Comparison of ENCODE assay signal across 21 mouse cellular contexts in genomic region chr9:22322381-22323211, GRCm38 (mm10). TPM values are rescaled to one million over a fixed set of nuclear protein-coding genes. Genes with fewer than 3 reads are reported as not detected.
A peak's percentile ranks its signal among the peaks of the same experiment; 100 is the strongest.
DNase-seq lines count a peak whose midpoint lies in the region; ATAC-seq and TF ChIP-seq lines count a peak whose summit lies in the region.
"Had no signal": no experiment of that assay in that cellular context is flagged by ENCODE, and none has a peak within 500 bp of the region (broad histone marks: within the 10 kb centered on the region; RNA-seq: fewer than 3 reads in every experiment).

No protein-coding gene starts in this region.

- in situ Hi-C loops in ES-E14 (cut with MboI; ENCODE audit: low sequenced_read_pairs in 2 of 2, unreplicated experiment in 2 of 2), result no loop called here

- 0 out of 2 replicates have a peak, but pooled peaks cover 4% of the 10 kb centered on the region for H3K36me3 ChIP-seq in heart, embryonic 10.5 days
- no peaks in the 10 kb centered on the region; the same call in 1 of the 2 replicates for H3K36me3 ChIP-seq in ES-E14 (ENCODE audit: control insufficient read depth, insufficient read depth, low read length, poor library complexity, severe bottlenecking)
- H3K36me3 ChIP-seq in erythroblast, embryonic 14.5 days (ENCODE audit: control insufficient read depth), result peaks cover 17% of the 10 kb centered on the region
- no peaks in the 10 kb centered on the region for H3K36me3 ChIP-seq in liver, postnatal 0 days (replicated peaks; ENCODE audit: insufficient read depth, low read length)
- H3K36me3 ChIP-seq in forebrain, embryonic 10.5 days (replicated peaks), result no peaks in the 10 kb centered on the region
- no peaks in the 10 kb centered on the region for H3K36me3 ChIP-seq in forebrain, embryonic 12.5 days (replicated peaks)
- H3K36me3 ChIP-seq: embryonic facial prominence, embryonic 15.5 days; limb, embryonic 13.5 days had no signal

- H3K27me3 ChIP-seq in heart, embryonic 10.5 days (ENCODE audit: insufficient read depth, poor library complexity, severe bottlenecking), result no peaks in the 10 kb centered on the region
- H3K27me3 ChIP-seq in erythroblast, embryonic 14.5 days (ENCODE audit: control insufficient read depth), result no peaks in the 10 kb centered on the region
- H3K27me3 ChIP-seq in liver, postnatal 0 days (ENCODE audit: insufficient read depth, low read length), result no peaks in the 10 kb centered on the region
- H3K27me3 ChIP-seq in forebrain, embryonic 10.5 days (ENCODE audit: poor library complexity, severe bottlenecking), result 0 out of 2 replicates have a peak, but pooled peaks cover 9% of the 10 kb centered on the region
- H3K27me3 ChIP-seq in forebrain, embryonic 12.5 days, result no peaks in the 10 kb centered on the region
- H3K27me3 ChIP-seq: embryonic facial prominence, embryonic 15.5 days; limb, embryonic 13.5 days had no signal

- H3K4me3 ChIP-seq in heart, embryonic 10.5 days, result no peak overlapping the region
- no peak overlapping the region for H3K4me3 ChIP-seq in ES-E14 (ENCODE audit: insufficient read depth in 1 of 2, low read depth in 1 of 2, low read length in 2 of 2, poor library complexity in 1 of 2, severe bottlenecking in 1 of 2)
- H3K4me3 ChIP-seq in erythroblast, embryonic 14.5 days (replicated peaks), result peak overlapping the region; percentile 18
- no peak overlapping the region for H3K4me3 ChIP-seq in liver, postnatal 0 days (ENCODE audit: low read depth, low read length)
- no peak overlapping the region for H3K4me3 ChIP-seq in forebrain, embryonic 10.5 days
- H3K4me3 ChIP-seq in forebrain, embryonic 12.5 days (replicated peaks), result no peak overlapping the region
- H3K4me3 ChIP-seq: embryonic facial prominence, embryonic 15.5 days; gastrocnemius, adult 2 months; heart, adult 2 months; limb, embryonic 13.5 days had no signal

- TF ChIP-seq EP300 in liver, postnatal 0 days (IDR thresholded peaks at IDR 0.05; ENCODE audit: low read depth), result peak; percentile 27; the same call in 1 of the 2 replicates

- WGBS in heart, embryonic 10.5 days, result 64% methylated on average over 8 of the region's 8 CpGs
- 58% methylated on average over 8 of the region's 8 CpGs for WGBS in liver, postnatal 0 days (ENCODE audit: insufficient replicate concordance)
- 80% methylated on average over 8 of the region's 8 CpGs for WGBS in forebrain, embryonic 10.5 days
- WGBS in forebrain, embryonic 12.5 days, result 79% methylated on average over 8 of the region's 8 CpGs

- 0 out of 2 replicates have a peak overlapping the region, but pooled peaks have one; percentile 40 for H3K9ac ChIP-seq in ES-E14 (ENCODE audit: insufficient read depth, low read depth, low read length, poor library complexity, severe bottlenecking)
- H3K9ac ChIP-seq in liver, postnatal 0 days (replicated peaks), result no peak overlapping the region
- no peak overlapping the region for H3K9ac ChIP-seq in forebrain, embryonic 12.5 days
- H3K9ac ChIP-seq: embryonic facial prominence, embryonic 15.5 days; forebrain, postnatal 0 days; limb, embryonic 13.5 days had no signal

- no peak for TF ChIP-seq CTCF in liver, postnatal 0 days (IDR thresholded peaks at IDR 0.05; ENCODE audit: low read depth)

- peak; percentile 82 for ATAC-seq in liver, postnatal 0 days
- ATAC-seq in forebrain, embryonic 12.5 days (ENCODE audit: low FRiP score), result no peak
- ATAC-seq: forebrain, postnatal 0 days had no signal

- no peak overlapping the region for H3K4me2 ChIP-seq in liver, postnatal 0 days (ENCODE audit: low read depth, low read length)
- no peak overlapping the region for H3K4me2 ChIP-seq in forebrain, embryonic 12.5 days
- H3K4me2 ChIP-seq: embryonic facial prominence, embryonic 15.5 days; limb, embryonic 13.5 days had no signal

- no peaks in the 10 kb centered on the region for H3K9me3 ChIP-seq in heart, embryonic 10.5 days
- no peaks in the 10 kb centered on the region for H3K9me3 ChIP-seq in ES-E14 (ENCODE audit: control insufficient read depth, insufficient read depth, low read depth, low read length)
- H3K9me3 ChIP-seq in erythroblast, embryonic 14.5 days (ENCODE audit: control insufficient read depth, low read length), result no peaks in the 10 kb centered on the region
- H3K9me3 ChIP-seq in liver, postnatal 0 days (ENCODE audit: low read length), result peaks cover 3% of the 10 kb centered on the region; the same call in 1 of the 2 replicates
- H3K9me3 ChIP-seq in forebrain, embryonic 10.5 days, result peaks cover 7% of the 10 kb centered on the region; the same call in 1 of the 2 replicates
- H3K9me3 ChIP-seq in forebrain, embryonic 12.5 days, result peaks cover 2% of the 10 kb centered on the region; the same call in 1 of the 2 replicates
- H3K9me3 ChIP-seq: embryonic facial prominence, embryonic 15.5 days had no signal

- H3K4me1 ChIP-seq in heart, embryonic 10.5 days, result peaks cover 10% of the 10 kb centered on the region
- peaks cover 4 to 19% of the 10 kb centered on the region in 2 experiments; a peak in 3 of 4 replicates for H3K4me1 ChIP-seq in ES-E14 (ENCODE audit: control insufficient read depth in 2 of 2, insufficient read depth in 2 of 2, low read length in 2 of 2, poor library complexity in 1 of 2)
- H3K4me1 ChIP-seq in erythroblast, embryonic 14.5 days (ENCODE audit: control insufficient read depth), result peaks cover 36% of the 10 kb centered on the region
- H3K4me1 ChIP-seq in liver, postnatal 0 days (ENCODE audit: insufficient read depth), result peaks cover 14% of the 10 kb centered on the region
- H3K4me1 ChIP-seq in forebrain, embryonic 10.5 days, result peaks cover 10% of the 10 kb centered on the region
- H3K4me1 ChIP-seq in forebrain, embryonic 12.5 days, result peaks cover 7% of the 10 kb centered on the region

- no peak overlapping the region for H3K27ac ChIP-seq in heart, embryonic 10.5 days
- H3K27ac ChIP-seq in ES-E14 (ENCODE audit: insufficient read depth, low read depth, low read length, poor library complexity, severe bottlenecking), result peak overlapping the region; percentile 90
- 0 out of 2 replicates have a peak overlapping the region, but pooled peaks have one; percentile 26 for H3K27ac ChIP-seq in liver, postnatal 0 days (ENCODE audit: low read depth)
- H3K27ac ChIP-seq in forebrain, embryonic 10.5 days, result no peak overlapping the region
- no peak overlapping the region for H3K27ac ChIP-seq in forebrain, embryonic 12.5 days
- H3K27ac ChIP-seq: embryonic facial prominence, embryonic 15.5 days; gastrocnemius, adult 2 months; heart, adult 2 months; limb, embryonic 13.5 days had no signal

- DNase-seq in heart, embryonic 10.5 days (ENCODE audit: low spot score), result peak; percentile 22
- DNase-seq in heart, postnatal 4 days, result no peak
- DNase-seq in ES-E14 (ENCODE audit: low read depth, low spot score), result no peak
- DNase-seq in liver, postnatal 0 days, result peak; percentile 31
- no peak for DNase-seq in forebrain, embryonic 10.5 days (ENCODE audit: extremely low spot score, low spot score)
- DNase-seq in cerebellum, adult 11-12 months, result no peak
- DNase-seq: B cell, adult 2 months; cerebellum, adult 2 months; forebrain, postnatal 0 days; gastrocnemius, adult 2 months; heart, adult 2 months; kidney, adult 2 months; kidney, postnatal 36 days; layer of hippocampus, postnatal 36 days; lung, postnatal 14 days; right cerebral cortex, postnatal 4 days; thymus, adult 2 months had no signal

TF ChIP-seq in ES-E14, 5 proteins besides CTCF, POLR2A, EP300 and RAD21:
- TF ChIP-seq ZC3H11A (IDR thresholded peaks at IDR 0.05; ENCODE audit: borderline replicate concordance, low read depth, low read length) (no peak), MAFK (IDR thresholded peaks at IDR 0.05; ENCODE audit: insufficient read depth, low read depth, low read length) (peak; percentile 95)

RNA-seq across cellular contexts. Expression of gene Zfp810, which starts 15.1 kb away (rescaled TPM):
- 17.2 and 19.9 TPM in 2 replicates for polyA plus RNA-seq in heart, embryonic 10.5 days (2016; fragmentation: Nextera tagmentation; extraction: Ambion mirVana)
- total RNA-seq in heart, postnatal 4 days (2021), result 10 to 100 TPM; 15.5 to 16.0 TPM
- 7.8 and 14.3 TPM in 2 replicates for total RNA-seq in ES-E14 (2012; rRNA removed)
- 0.05 and 0.07 TPM in 2 replicates for polyA plus RNA-seq in erythroblast, embryonic 14.5 days (2012)
- 4.8 and 4.9 TPM in 2 replicates for polyA plus RNA-seq in liver, postnatal 0 days (2015; fragmentation: Nextera tagmentation; extraction: Ambion mirVana)
- polyA plus RNA-seq in forebrain, embryonic 10.5 days (2016; fragmentation: Nextera tagmentation; extraction: Ambion mirVana), result 22.9 and 23.5 TPM in 2 replicates
- polyA plus RNA-seq in forebrain, embryonic 12.5 days (2016; fragmentation: Nextera tagmentation; extraction: Ambion mirVana), result 35.7 and 36.8 TPM in 2 replicates

Comparison
In these comparisons a context has a peak if more than half of its experiments do, and no peak if none do; other contexts are left out.
1. DNase-seq: peak in heart, embryonic 10.5 days (single experiment) and liver, postnatal 0 days (single experiment); none in heart, postnatal 4 days (single experiment), ES-E14 (single experiment), forebrain, embryonic 10.5 days (single experiment) and cerebellum, adult 11-12 months (single experiment).
2. H3K27ac ChIP-seq: peak in ES-E14 (single experiment) and liver, postnatal 0 days (single experiment); none in heart, embryonic 10.5 days (single experiment), forebrain, embryonic 10.5 days (single experiment) and forebrain, embryonic 12.5 days (single experiment).